Mouse (Mus musculus) olfactory bulb, adult 2 months (tissue): ENCODE data around the gene Spata2l.

Experiments used
- CTCF ChIP-seq: fragments of 200-500 bp; IDR thresholded peaks from 2 replicates; pipeline ENCODE4 v1.5.1; 2012; ENCODE audit warnings: low read depth, mild to moderate bottlenecking, low read length, moderate library complexity; ENCODE audit not compliant: insufficient read depth
- POLR2A ChIP-seq: fragments of 200-500 bp; IDR thresholded peaks from 2 replicates; pipeline ENCODE4 v1.6.1; 2012; ENCODE audit warnings: mild to moderate bottlenecking, low read depth, low read length, moderate library complexity; ENCODE audit not compliant: insufficient read depth

DNA sequence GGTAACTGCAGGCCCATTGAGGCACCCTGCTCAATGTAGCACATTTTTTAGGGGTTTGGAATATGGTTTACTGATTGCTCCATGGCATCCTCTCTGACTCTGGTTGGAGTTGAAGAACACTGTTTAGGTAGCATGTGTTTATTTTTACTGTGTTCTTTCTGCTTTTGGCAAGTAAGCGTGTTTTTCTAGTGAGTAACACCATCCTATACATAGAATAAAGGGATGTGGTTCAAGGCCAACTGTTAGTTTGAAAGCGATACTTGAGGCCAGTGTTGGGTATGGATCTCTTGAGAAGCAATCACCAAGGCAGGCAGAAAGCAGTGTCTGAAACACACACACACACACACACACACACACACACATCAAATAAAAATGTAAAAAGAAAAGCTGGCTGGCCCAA, 48.0 kb downstream of the Spata2l start:
- TF ChIP-seq POLR2A (no peak), CTCF (no peak)
